In genomic region chr16:21643621-21644041, GRCm38 (mm10) we compare ENCODE assay signal across 8 mouse cellular contexts. TPM values are rescaled to one million over a fixed set of nuclear protein-coding genes. Genes with fewer than 3 reads are reported as not detected.
DNase-seq lines count a peak whose midpoint lies in the region; ATAC-seq and TF ChIP-seq lines count a peak whose summit lies in the region.

No protein-coding gene starts in this region.

- DNase-seq in kidney, adult 2 months = no peak
- no peak for DNase-seq in kidney, postnatal 10 days
- DNase-seq in embryonic facial prominence, embryonic 10.5 days (ENCODE audit: low spot score) = no peak
- no peak for DNase-seq in liver, postnatal 0 days
- DNase-seq in layer of hippocampus, adult 8-10 months (ENCODE audit: low spot score in 2 of 2) = no peak

- H3K9me3 ChIP-seq in embryonic facial prominence, embryonic 10.5 days = no peaks in the 10 kb centered on the region
- no peaks in the 10 kb centered on the region for H3K9me3 ChIP-seq in heart, embryonic 15.5 days (replicated peaks)
- H3K9me3 ChIP-seq in liver, postnatal 0 days (ENCODE audit: low read length) = no peaks in the 10 kb centered on the region

- no peak for TF ChIP-seq EP300 in liver, postnatal 0 days (IDR thresholded peaks at IDR 0.05; ENCODE audit: low read depth)

- H3K4me2 ChIP-seq in heart, embryonic 15.5 days = peak overlapping the region; percentile 33
- peak overlapping the region; percentile 61 for H3K4me2 ChIP-seq in liver, postnatal 0 days (ENCODE audit: low read depth, low read length)

- 61% methylated on average over 2 of the region's 2 CpGs for WGBS in kidney, adult 2 months
- 81% methylated on average over 2 of the region's 2 CpGs for WGBS in embryonic facial prominence, embryonic 10.5 days
- WGBS in heart, embryonic 15.5 days = 67% methylated on average over 2 of the region's 2 CpGs
- WGBS in liver, postnatal 0 days (ENCODE audit: insufficient replicate concordance) = 72% methylated on average over 2 of the region's 2 CpGs

- H3K27ac ChIP-seq in kidney, adult 2 months (ENCODE audit: insufficient read depth, low read depth, low read length) = peak overlapping the region; percentile 30
- peak overlapping the region; percentile 76 for H3K27ac ChIP-seq in embryonic facial prominence, embryonic 10.5 days (replicated peaks)
- peak overlapping the region; percentile 14 for H3K27ac ChIP-seq in heart, embryonic 15.5 days
- peak overlapping the region; percentile 61 for H3K27ac ChIP-seq in liver, postnatal 0 days (ENCODE audit: low read depth)

- no peaks in the 10 kb centered on the region for H3K36me3 ChIP-seq in kidney, adult 2 months (ENCODE audit: control insufficient read depth, insufficient read depth, low read length)
- no peaks in the 10 kb centered on the region; the same call in 1 of the 2 replicates for H3K36me3 ChIP-seq in embryonic facial prominence, embryonic 10.5 days (replicated peaks)
- H3K36me3 ChIP-seq in heart, embryonic 15.5 days = no peaks in the 10 kb centered on the region
- H3K36me3 ChIP-seq in liver, postnatal 0 days (replicated peaks; ENCODE audit: insufficient read depth, low read length) = no peaks in the 10 kb centered on the region

- no peaks in the 10 kb centered on the region for H3K27me3 ChIP-seq in kidney, adult 2 months (replicated peaks; ENCODE audit: control insufficient read depth, insufficient read depth, low read length)
- no peaks in the 10 kb centered on the region for H3K27me3 ChIP-seq in embryonic facial prominence, embryonic 10.5 days (replicated peaks; ENCODE audit: low read depth, poor library complexity, severe bottlenecking)
- H3K27me3 ChIP-seq in heart, embryonic 15.5 days = no peaks in the 10 kb centered on the region
- H3K27me3 ChIP-seq in liver, postnatal 0 days (ENCODE audit: insufficient read depth, low read length) = no peaks in the 10 kb centered on the region

- no peak overlapping the region for H3K9ac ChIP-seq in heart, embryonic 15.5 days
- peak overlapping the region; percentile 60 for H3K9ac ChIP-seq in liver, postnatal 0 days (replicated peaks)

- no peak for ATAC-seq in heart, embryonic 15.5 days (replicated peaks; ENCODE audit: insufficient number of reproducible peaks, insufficient read depth, low FRiP score, low read depth)
- no peak for ATAC-seq in liver, postnatal 0 days
- ATAC-seq in megakaryocyte, adult 5-6 weeks (ENCODE audit: poor library complexity, severe bottlenecking) = no peak
- no peak for ATAC-seq in erythroblast, adult 5-6 weeks (replicated peaks; ENCODE audit: low FRiP score, poor library complexity, severe bottlenecking)

- no peak for TF ChIP-seq POLR2A in kidney, adult 2 months (IDR thresholded peaks at IDR 0.05; ENCODE audit: low read depth, low read length)

- peaks cover 28% of the 10 kb centered on the region for H3K4me1 ChIP-seq in kidney, adult 2 months (ENCODE audit: control insufficient read depth, insufficient read depth, low read length)
- peaks cover 29% of the 10 kb centered on the region for H3K4me1 ChIP-seq in embryonic facial prominence, embryonic 10.5 days
- peaks cover 48% of the 10 kb centered on the region for H3K4me1 ChIP-seq in heart, embryonic 15.5 days (replicated peaks)
- H3K4me1 ChIP-seq in liver, postnatal 0 days (ENCODE audit: insufficient read depth) = peaks cover 39% of the 10 kb centered on the region

- TF ChIP-seq CTCF in kidney, adult 2 months (conservative IDR thresholded peaks at IDR 0.05; ENCODE audit: insufficient read depth, insufficient read length, low read depth, low read length) = no peak
- TF ChIP-seq CTCF in liver, postnatal 0 days (IDR thresholded peaks at IDR 0.05; ENCODE audit: low read depth) = no peak

- no peak overlapping the region for H3K4me3 ChIP-seq in kidney, adult 2 months (ENCODE audit: insufficient read depth, low read depth, low read length)
- no peak overlapping the region for H3K4me3 ChIP-seq in embryonic facial prominence, embryonic 10.5 days
- H3K4me3 ChIP-seq in heart, embryonic 15.5 days = no peak overlapping the region
- H3K4me3 ChIP-seq in liver, postnatal 0 days (ENCODE audit: low read depth, low read length) = 0 out of 2 replicates have a peak overlapping the region, but pooled peaks have one; percentile 5

RNA-seq across cellular contexts. Expression of gene 2510009E07Rik, which starts 50.8 kb away (rescaled TPM):
- 14.6 and 15.0 TPM in 2 replicates for polyA plus RNA-seq in kidney, adult 2 months (2012; rRNA removed)
- polyA plus RNA-seq in embryonic facial prominence, embryonic 10.5 days (2016; fragmentation: Nextera tagmentation; extraction: Ambion mirVana) = 12.7 and 14.2 TPM in 2 replicates
- polyA plus RNA-seq in heart, embryonic 15.5 days (2015; fragmentation: Nextera tagmentation; extraction: Ambion mirVana) = 22.0 and 24.5 TPM in 2 replicates
- 3.5 and 3.7 TPM in 2 replicates for polyA plus RNA-seq in liver, postnatal 0 days (2015; fragmentation: Nextera tagmentation; extraction: Ambion mirVana)
- 0.41 and 0.60 TPM in 2 replicates for total RNA-seq in megakaryocyte, adult 5-6 weeks (2015)
- 1.3 and 3.2 TPM in 2 replicates for total RNA-seq in megakaryocyte, adult 5-6 weeks (2017)
- 10 to 100 TPM; 36.8 to 48.1 (median 41.6) TPM for total RNA-seq in layer of hippocampus, adult 8-10 months (2022)
- 0.63 and 1.3 TPM in 2 replicates for total RNA-seq in erythroblast, adult 5-6 weeks (2015; ENCODE audit: low replicate concordance)
- total RNA-seq in erythroblast, adult 5-6 weeks (2017; ENCODE audit: low replicate concordance) = 0.56 and 1.1 TPM in 2 replicates

Comparison
In these comparisons a context has a peak if more than half of its experiments do, and no peak if none do; other contexts are left out.
1. H3K27ac ChIP-seq: peak in every context shown above with its lines; median percentile 76 in embryonic facial prominence, embryonic 10.5 days; 61 in liver, postnatal 0 days; 30 in kidney, adult 2 months; 14 in heart, embryonic 15.5 days.